Mouse (Mus musculus) small intestine, adult 2 months (tissue): ENCODE data around the gene Casq2. TPM values are rescaled to one million over a fixed set of nuclear protein-coding genes. Genes with fewer than 3 reads are reported as not detected.

ENCODE experiments used
- H3K27ac ChIP-seq: fragments of 200-500 bp; 2 replicates; pipeline ENCODE4 v1.5.1; 2012; ENCODE audit warnings: low read depth, low read length, control low read depth, inconsistent platforms; ENCODE audit not compliant: insufficient read depth
- H3K27me3 ChIP-seq: fragments of 200-500 bp; 2 replicates; pipeline ENCODE4 v1.6.1; 2012; ENCODE audit warnings: mild to moderate bottlenecking, moderate library complexity, low read length, inconsistent platforms; ENCODE audit not compliant: control insufficient read depth, insufficient read depth
- H3K36me3 ChIP-seq: fragments of 200-500 bp; 2 replicates; pipeline ENCODE4 v1.6.1; 2012; ENCODE audit warnings: mild to moderate bottlenecking, low read length, control low read depth, inconsistent platforms; ENCODE audit not compliant: control insufficient read depth, insufficient read depth
- H3K4me1 ChIP-seq: fragments of 200-500 bp; 2 replicates; pipeline ENCODE4 v1.6.1; 2012; ENCODE audit warnings: low read length, inconsistent platforms, mixed read lengths; ENCODE audit not compliant: control insufficient read depth, insufficient read depth, insufficient read length
- H3K4me3 ChIP-seq: fragments of 200-500 bp; 2 replicates; pipeline ENCODE4 v1.5.1; 2012; ENCODE audit warnings: low read depth, mild to moderate bottlenecking, control low read depth, inconsistent platforms, low read length, moderate library complexity
- CTCF ChIP-seq: fragments of 200-500 bp; IDR thresholded peaks from 2 replicates; pipeline ENCODE4 v1.5.1; 2012; ENCODE audit warnings: low read depth, mild to moderate bottlenecking, control low read depth, inconsistent platforms, low read length, moderate library complexity, mixed read lengths; ENCODE audit not compliant: insufficient replicate concordance, insufficient read length; ENCODE audit errors: extremely low read depth
- POLR2A ChIP-seq: fragments of 200-500 bp; IDR thresholded peaks from 2 replicates; pipeline ENCODE4 v1.6.1; 2012; ENCODE audit warnings: low read depth, mild to moderate bottlenecking, control low read depth, inconsistent platforms, low read length, moderate library complexity
- WGBS: fragments of 180-500 bp; shearing (Covaris S2); methylation state at CpG from one replicate; pipeline ENCODE4 v1.1.7; 2018; 5-methylcytosine and 5-hydroxymethylcytosine counted together
- polyA plus RNA-seq: library from polyadenylated mRNA; depleted of rRNA; stranded (reverse); fragments of >200 nt; gene quantifications from 2 replicates; pipeline ENCODE4 v1.2.3, GENCODE M21; 2012

The Casq2 gene
- polyA plus RNA-seq, 1 experiment, result 1.1 TPM

DNA sequence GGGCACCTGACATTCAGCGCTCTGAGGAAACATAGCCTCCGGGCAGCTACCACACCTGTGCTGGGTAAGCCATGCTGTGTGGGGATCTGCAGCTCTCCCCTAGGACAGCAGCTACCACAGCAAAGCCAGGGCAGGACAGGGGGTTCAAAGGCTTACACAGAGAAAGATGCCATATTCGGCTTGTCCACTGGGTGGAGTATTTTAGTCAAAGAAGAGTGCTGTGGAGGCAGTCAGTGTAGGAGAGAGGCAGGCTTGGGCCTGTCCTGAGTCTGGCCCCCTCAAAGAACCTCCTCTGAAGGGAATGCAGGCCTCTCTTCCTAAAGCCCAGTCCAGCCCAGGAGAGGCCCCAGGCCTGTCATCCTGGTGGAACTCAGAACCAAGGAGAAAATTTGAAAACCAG is 4.4 kb upstream of the Casq2 start:
- no peak overlapping the region for H3K27ac ChIP-seq
- 19% methylated on average over 3 of the region's 3 CpGs for WGBS
- H3K36me3 ChIP-seq, result no peaks in the 10 kb centered on the region
- no peaks in the 10 kb centered on the region for H3K4me1 ChIP-seq
- no peak for TF ChIP-seq POLR2A
- TF ChIP-seq CTCF, result peak; percentile 53; the same call in 1 of the 2 replicates
- H3K4me3 ChIP-seq, result no peak overlapping the region
- no peaks in the 10 kb centered on the region for H3K27me3 ChIP-seq

DNA sequence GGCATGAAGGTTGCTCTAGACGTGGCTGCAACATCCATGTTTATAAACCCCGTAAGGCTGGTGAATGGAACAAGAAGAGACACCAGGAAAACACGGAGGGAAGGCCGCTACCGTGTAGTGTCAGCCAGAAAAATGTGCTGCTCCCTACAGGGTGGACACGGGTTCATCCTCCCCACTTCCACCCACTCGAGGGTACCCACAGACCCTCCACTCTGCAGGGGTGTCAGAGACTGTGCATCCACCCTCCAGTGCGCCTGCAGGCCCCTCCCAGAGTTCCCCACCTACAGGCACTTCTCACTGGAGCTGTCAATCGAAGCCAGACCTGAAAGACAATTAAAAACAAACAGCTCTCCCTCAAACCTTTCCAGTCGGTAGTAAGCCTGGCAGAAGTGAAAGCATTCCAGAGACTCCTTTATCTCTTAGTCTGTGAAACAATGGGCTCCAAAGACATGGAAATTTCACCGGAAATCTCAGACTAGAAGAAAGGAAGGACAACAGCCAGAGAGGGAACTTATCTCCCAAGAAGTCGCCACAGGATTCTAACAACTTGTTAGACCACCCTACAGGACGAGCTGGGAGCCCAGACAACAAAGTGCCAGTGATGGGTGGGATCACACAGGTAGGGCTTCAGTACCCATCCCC is 2.5 kb upstream of the Casq2 start:
- Histone ChIP-seq H3K36me3 (no peaks in the 10 kb centered on the region), H3K4me3 (no peak overlapping the region), H3K4me1 (no peaks in the 10 kb centered on the region), H3K27ac (no peak overlapping the region), H3K27me3 (no peaks in the 10 kb centered on the region)
- no peak for TF ChIP-seq CTCF
- no peak for TF ChIP-seq POLR2A
- WGBS, result 53% methylated on average over 13 of the region's 13 CpGs

DNA sequence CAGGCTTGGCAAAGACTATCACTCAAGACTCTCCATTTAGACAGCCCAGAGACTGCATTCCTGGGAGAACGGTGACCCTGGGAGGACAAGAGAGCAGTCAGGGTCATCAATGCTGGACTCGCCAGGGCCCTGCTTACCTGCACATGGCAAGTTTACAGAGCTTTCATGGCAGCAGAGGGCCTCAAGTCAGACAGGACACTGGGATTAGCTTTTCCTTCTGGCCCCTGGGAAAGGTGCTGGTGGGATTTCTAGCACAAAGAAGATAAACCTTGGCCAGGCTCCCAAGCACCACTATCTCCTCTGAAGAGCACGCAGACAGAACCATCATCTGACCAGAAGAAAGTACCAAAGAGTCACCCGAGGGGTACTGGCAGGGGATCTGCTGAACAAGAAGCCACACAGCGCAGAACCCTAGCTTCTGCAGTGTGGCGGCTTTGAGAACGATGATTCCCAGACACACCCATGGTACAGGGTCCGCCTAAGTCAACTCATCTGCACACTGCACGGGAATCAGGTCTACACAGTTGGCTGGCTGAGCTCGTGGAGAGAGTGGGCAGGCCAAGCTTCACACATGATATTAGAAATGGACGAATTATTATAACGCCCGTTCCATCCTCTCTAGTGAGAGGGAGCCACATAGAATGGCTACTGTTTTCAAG is 1.3 kb upstream of the Casq2 start:
- 56% methylated on average over 13 of the region's 13 CpGs for WGBS
- TF ChIP-seq CTCF (no peak), POLR2A (no peak)
- Histone ChIP-seq H3K36me3 (no peaks in the 10 kb centered on the region), H3K4me3 (no peak overlapping the region), H3K4me1 (no peaks in the 10 kb centered on the region), H3K27ac (no peak overlapping the region), H3K27me3 (no peaks in the 10 kb centered on the region)

DNA sequence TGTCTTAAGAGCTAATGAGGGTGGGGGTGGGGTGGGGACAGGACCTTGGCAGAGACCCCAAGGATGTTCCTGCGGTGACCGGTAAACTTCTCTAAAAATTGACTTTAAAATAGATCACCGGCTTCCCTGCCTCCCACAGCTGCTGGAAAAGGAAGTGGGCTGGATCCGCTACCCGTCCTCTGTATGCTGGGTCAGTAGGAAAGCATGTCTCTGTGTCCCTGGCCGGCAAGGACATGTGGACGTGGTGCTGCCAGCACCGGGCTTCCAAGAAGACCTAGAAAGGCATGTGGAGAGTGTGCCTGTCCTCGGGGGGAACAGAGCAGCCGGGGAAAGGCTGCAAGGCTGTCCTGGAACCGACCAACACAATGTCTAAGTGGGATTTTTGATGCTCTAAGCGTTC is 496 bp upstream of the Casq2 start:
- H3K4me1 ChIP-seq, result no peaks in the 10 kb centered on the region
- no peak for TF ChIP-seq CTCF
- H3K27me3 ChIP-seq, result no peaks in the 10 kb centered on the region
- no peak overlapping the region for H3K4me3 ChIP-seq
- no peaks in the 10 kb centered on the region for H3K36me3 ChIP-seq
- 60% methylated on average over 12 of the region's 12 CpGs for WGBS
- no peak overlapping the region for H3K27ac ChIP-seq

DNA sequence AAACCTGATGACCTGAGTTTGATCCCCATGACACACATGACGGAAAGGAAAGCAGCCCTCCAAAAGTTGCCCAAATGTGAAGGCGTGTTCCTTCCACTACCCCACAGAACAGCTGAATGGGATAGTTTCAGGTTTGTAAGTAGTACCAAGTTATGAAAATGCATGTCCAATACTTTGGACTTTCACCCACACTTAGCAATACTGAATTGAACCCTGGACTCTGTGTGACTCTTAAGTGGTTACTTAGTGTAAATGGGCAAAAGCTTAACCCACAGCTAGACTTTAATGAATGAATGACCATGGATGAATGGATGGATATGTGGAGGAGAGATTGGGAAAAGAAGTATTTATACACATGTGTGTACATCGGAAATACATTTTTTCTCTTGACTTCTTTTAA is 8.6 kb downstream of the Casq2 start:
- TF ChIP-seq CTCF (no peak), POLR2A (no peak)
- H3K4me3 ChIP-seq, result no peak overlapping the region
- H3K27ac ChIP-seq, result no peak overlapping the region
- WGBS, result 85% methylated on average over 3 of the region's 3 CpGs
- H3K4me1 ChIP-seq, result no peaks in the 10 kb centered on the region
- H3K27me3 ChIP-seq, result no peaks in the 10 kb centered on the region
- no peaks in the 10 kb centered on the region for H3K36me3 ChIP-seq

DNA sequence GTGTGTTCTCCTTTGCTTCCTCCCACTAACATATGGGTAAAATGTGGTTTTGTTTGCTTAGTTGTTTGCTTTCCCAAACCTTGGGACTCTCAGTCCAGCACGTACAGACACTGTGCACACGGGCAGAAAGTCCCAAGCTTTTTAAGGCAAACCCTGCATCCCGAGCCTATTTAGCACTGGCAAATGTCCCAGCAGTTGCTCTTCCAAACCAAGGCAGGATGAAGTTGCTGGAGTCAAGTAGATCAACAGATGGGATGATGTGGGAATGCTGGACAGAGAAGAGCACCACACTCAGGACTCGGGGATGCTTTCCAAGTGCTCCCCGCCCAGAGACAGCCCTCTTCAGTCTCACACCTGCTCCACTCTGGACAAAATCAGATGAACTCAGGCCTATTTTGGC is 9.2 kb downstream of the Casq2 start:
- Histone ChIP-seq H3K36me3 (no peaks in the 10 kb centered on the region), H3K4me3 (no peak overlapping the region), H3K4me1 (no peaks in the 10 kb centered on the region), H3K27me3 (no peaks in the 10 kb centered on the region), H3K27ac (no peak overlapping the region)
- no peak for TF ChIP-seq POLR2A
- no peak for TF ChIP-seq CTCF
- WGBS, result 40% methylated on average over 5 of the region's 5 CpGs

DNA sequence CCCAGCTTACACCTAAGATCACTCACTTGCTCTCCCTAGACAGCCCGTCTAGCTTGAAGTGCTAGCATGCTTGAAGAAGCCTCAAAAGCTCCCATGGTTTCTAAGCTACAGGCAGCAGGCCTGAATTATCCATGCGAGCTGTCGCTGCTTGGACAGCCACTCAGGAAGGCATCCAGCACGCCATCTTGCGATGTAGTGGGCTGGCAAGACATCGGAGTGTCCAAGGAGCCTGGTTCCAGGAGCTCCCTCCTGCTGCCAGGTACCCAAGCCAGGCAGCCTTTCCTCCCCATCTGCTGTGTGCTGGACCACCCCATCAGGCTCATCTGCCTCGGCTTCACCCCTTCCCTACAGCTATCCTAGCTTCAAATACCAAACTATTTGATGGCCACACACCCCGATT is 10.2 kb downstream of the Casq2 start:
- no peaks in the 10 kb centered on the region for H3K27me3 ChIP-seq
- WGBS, result 89% methylated on average over 8 of the region's 8 CpGs

More for the DNA sequence above, 10.2 kb downstream of the Casq2 start:
- Histone ChIP-seq H3K36me3 (no peaks in the 10 kb centered on the region), H3K4me3 (no peak overlapping the region), H3K4me1 (no peaks in the 10 kb centered on the region), H3K27ac (no peak overlapping the region)
- no peak for TF ChIP-seq POLR2A
- TF ChIP-seq CTCF, result no peak
